22 mouse cellular contexts compared by ENCODE assay signal in genomic region chr1:60865167-60865566, GRCm38 (mm10). TPM values are rescaled to one million over a fixed set of nuclear protein-coding genes. Genes with fewer than 3 reads are reported as not detected.
"Had no signal": no experiment of that assay in that cellular context is flagged by ENCODE, and none has a peak within 500 bp of the region (broad histone marks: within the 10 kb centered on the region; RNA-seq: fewer than 3 reads in every experiment).

No protein-coding gene starts in this region.

- H3K4me3 ChIP-seq: layer of hippocampus, adult 2 months; limb, embryonic 13.5 days; midbrain, embryonic 12.5 days; myocyte; neural tube, embryonic 15.5 days had no signal

- H3K9me3 ChIP-seq: midbrain, embryonic 12.5 days; neural tube, embryonic 15.5 days had no signal

- H3K27me3 ChIP-seq: limb, embryonic 13.5 days; midbrain, embryonic 12.5 days; neural tube, embryonic 15.5 days had no signal

- DNase-seq: kidney, adult 9 months; kidney, postnatal 4 days; lung, adult 18-20 months; lung, postnatal 36 days; right cerebral cortex, adult 18-20 months; right cerebral cortex, postnatal 25 days; thymus, adult 18-20 months; thymus, postnatal 14 days had no signal

- H3K27ac ChIP-seq: kidney, postnatal 0 days; layer of hippocampus, adult 2 months; limb, embryonic 13.5 days; liver, embryonic 14.5 days; midbrain, embryonic 12.5 days; neural tube, embryonic 15.5 days had no signal

- H3K36me3 ChIP-seq: limb, embryonic 13.5 days; midbrain, embryonic 12.5 days; neural tube, embryonic 15.5 days had no signal

- H3K4me2 ChIP-seq: limb, embryonic 13.5 days; midbrain, embryonic 12.5 days; neural tube, embryonic 15.5 days had no signal

- H3K9ac ChIP-seq: limb, embryonic 13.5 days; liver, embryonic 14.5 days; midbrain, embryonic 12.5 days; neural tube, embryonic 15.5 days had no signal

- H3K4me1 ChIP-seq: midbrain, embryonic 12.5 days had no signal

RNA-seq across cellular contexts. Expression of gene Ctla4, which starts 21.6 kb away (rescaled TPM):
- total RNA-seq: layer of hippocampus, adult 2 months; layer of hippocampus, postnatal 10 days; left cerebral cortex, postnatal 36 days; liver, adult 2 months; megakaryocyte-erythroid progenitor cell, adult 5-6 weeks; midbrain, postnatal 0 days had no signal
- polyA plus RNA-seq: kidney, postnatal 0 days; liver, adult 2 months; liver, embryonic 14.5 days; midbrain, embryonic 12.5 days; midbrain, postnatal 0 days; myocyte; neural tube, embryonic 11.5 days; neural tube, embryonic 15.5 days; stomach, embryonic 14.5 days had no signal
